Mouse (Mus musculus) intestine, postnatal 0 days (tissue): ENCODE data around the gene Dlgap4. TPM values are rescaled to one million over a fixed set of nuclear protein-coding genes. Genes with fewer than 3 reads are reported as not detected.

Experiments used
- ATAC-seq: fragments of 200-750 bp; cut with Nextera tagmentation; 2 replicates; pipeline ENCODE4 v1.8.0; 2017; ENCODE audit warnings: mild to moderate bottlenecking, moderate TSS enrichment, moderate library complexity
- H3K27ac ChIP-seq: fragments of 300-500 bp; sonication (generic); 2 replicates; pipeline ENCODE4 v1.5.1; 2014; ENCODE audit warnings: mild to moderate bottlenecking, low read depth, low read length, moderate library complexity
- H3K27me3 ChIP-seq: fragments of 300-500 bp; sonication (generic); replicated peaks from 2 replicates; pipeline ENCODE4 v1.6.1; 2014; ENCODE audit warnings: low read length, mixed read lengths; ENCODE audit not compliant: control insufficient read depth, insufficient read depth
- H3K36me3 ChIP-seq: fragments of 300-500 bp; sonication (generic); 2 replicates; pipeline ENCODE4 v1.6.1; 2014; ENCODE audit warnings: mild to moderate bottlenecking, moderate library complexity; ENCODE audit not compliant: control insufficient read depth, insufficient read depth
- H3K4me1 ChIP-seq: fragments of 300-500 bp; sonication (generic); replicated peaks from 2 replicates; pipeline ENCODE4 v1.6.1; 2014; ENCODE audit warnings: antibody characterized with exemption, low read length, mixed read lengths; ENCODE audit not compliant: control insufficient read depth, insufficient read depth
- H3K4me2 ChIP-seq: fragments of 300-500 bp; sonication (generic); replicated peaks from 2 replicates; pipeline ENCODE4 v1.6.1; 2014; ENCODE audit warnings: low read depth, mild to moderate bottlenecking, moderate library complexity
- H3K4me3 ChIP-seq: fragments of 300-500 bp; sonication (generic); 2 replicates; pipeline ENCODE4 v1.5.1; 2014; ENCODE audit warnings: low read depth, low read length
- H3K9ac ChIP-seq: fragments of 300-500 bp; sonication (generic); 2 replicates; pipeline ENCODE4 v1.6.1; 2014; ENCODE audit warnings: mild to moderate bottlenecking, low read depth, low read length
- H3K9me3 ChIP-seq: fragments of 300-500 bp; sonication (generic); 2 replicates; pipeline ENCODE4 v1.6.1; 2016; ENCODE audit warnings: mixed run types; ENCODE audit not compliant: control insufficient read depth
- CTCF ChIP-seq: sonication (generic); IDR thresholded peaks from 2 replicates; pipeline ENCODE4 v1.5.1; 2016; ENCODE audit warnings: low read depth, mild to moderate bottlenecking, control low read depth, antibody characterized with exemption, moderate library complexity
- WGBS: fragments of 180-500 bp; shearing (Covaris S2); extraction: QIAGEN DNeasy Blood & Tissue Kit; methylation state at CpG from one replicate; pipeline ENCODE4 v1.1.7; 2014; 5-methylcytosine and 5-hydroxymethylcytosine counted together
- polyA plus RNA-seq: library from polyadenylated mRNA; unstranded; fragments of >200 nt; fragmentation: Nextera tagmentation; extraction: Ambion mirVana; gene quantifications from 2 replicates; pipeline ENCODE4 v1.2.1, GENCODE M21; 2015

Gene Dlgap4
- polyA plus RNA-seq, 1 experiment from 2014 or later, result 43.1 TPM

GRCm38 (mm10) chr2:156697261-156697660, 83.8 kb downstream of the Dlgap4 start:
- Histone ChIP-seq H3K9ac (no peak overlapping the region), H3K4me1 (no peaks in the 10 kb centered on the region), H3K9me3 (no peaks in the 10 kb centered on the region), H3K4me2 (no peak overlapping the region), H3K4me3 (no peak overlapping the region), H3K36me3 (no peaks in the 10 kb centered on the region), H3K27me3 (no peaks in the 10 kb centered on the region), H3K27ac (no peak overlapping the region)
- 87% methylated on average over 8 of the region's 8 CpGs for WGBS
- no peak for TF ChIP-seq CTCF
- no peak for ATAC-seq

- WGBS, result 63% methylated on average over 9 of the region's 9 CpGs
- TF ChIP-seq CTCF, result no peak
- H3K27me3 ChIP-seq, result no peaks in the 10 kb centered on the region
- H3K9me3 ChIP-seq, result no peaks in the 10 kb centered on the region
- H3K4me3 ChIP-seq, result no peak overlapping the region
- no peak overlapping the region for H3K9ac ChIP-seq
- ATAC-seq, result no peak
- H3K27ac ChIP-seq, result no peak overlapping the region
- H3K4me1 ChIP-seq, result no peaks in the 10 kb centered on the region
- H3K36me3 ChIP-seq, result no peaks in the 10 kb centered on the region
- H3K4me2 ChIP-seq, result no peak overlapping the region
Observed at GRCm38 (mm10) chr2:156698168-156698567, 84.7 kb downstream of the Dlgap4 start.

- no peak overlapping the region for H3K4me3 ChIP-seq
- no peak for ATAC-seq
- H3K4me2 ChIP-seq, result no peak overlapping the region
- no peak overlapping the region for H3K27ac ChIP-seq
- TF ChIP-seq CTCF, result peak; percentile 97
- no peak overlapping the region for H3K9ac ChIP-seq
- H3K9me3 ChIP-seq, result no peaks in the 10 kb centered on the region
- no peaks in the 10 kb centered on the region for H3K4me1 ChIP-seq
- H3K27me3 ChIP-seq, result no peaks in the 10 kb centered on the region
- no peaks in the 10 kb centered on the region for H3K36me3 ChIP-seq
- 19% methylated on average over 6 of the region's 6 CpGs for WGBS
Observed at GRCm38 (mm10) chr2:156705473-156705872, 92.0 kb downstream of the Dlgap4 start.

GRCm38 (mm10) chr2:156716683-156717082, 103.2 kb downstream of the Dlgap4 start:
- ATAC-seq, result no peak
- Histone ChIP-seq H3K27ac (no peak overlapping the region), H3K4me2 (no peak overlapping the region), H3K9me3 (no peaks in the 10 kb centered on the region), H3K36me3 (no peaks in the 10 kb centered on the region), H3K27me3 (no peaks in the 10 kb centered on the region), H3K4me1 (peaks cover 10% of the 10 kb centered on the region), H3K4me3 (no peak overlapping the region), H3K9ac (no peak overlapping the region)
- no peak for TF ChIP-seq CTCF
- WGBS, result 73% methylated on average over 6 of the region's 6 CpGs

- 16% methylated on average over 17 of the region's 17 CpGs for WGBS
- peaks cover 10% of the 10 kb centered on the region for H3K4me1 ChIP-seq
- no peaks in the 10 kb centered on the region for H3K36me3 ChIP-seq
- no peaks in the 10 kb centered on the region for H3K9me3 ChIP-seq
- H3K27ac ChIP-seq, result 0 out of 2 replicates have a peak overlapping the region, but pooled peaks have one; percentile 15
- H3K4me2 ChIP-seq, result peak overlapping the region; percentile 50
- no peaks in the 10 kb centered on the region for H3K27me3 ChIP-seq
- no peak overlapping the region for H3K9ac ChIP-seq
- no peak overlapping the region for H3K4me3 ChIP-seq
- ATAC-seq, result no peak
- no peak for TF ChIP-seq CTCF
Observed at GRCm38 (mm10) chr2:156717320-156718281, 104.1 kb downstream of the Dlgap4 start.

GRCm38 (mm10) chr2:156718793-156719192, 105.3 kb downstream of the Dlgap4 start:
- no peak overlapping the region for H3K9ac ChIP-seq
- no peak overlapping the region for H3K4me2 ChIP-seq
- H3K4me3 ChIP-seq, result no peak overlapping the region
- H3K9me3 ChIP-seq, result no peaks in the 10 kb centered on the region
- H3K27me3 ChIP-seq, result no peaks in the 10 kb centered on the region
- H3K36me3 ChIP-seq, result no peaks in the 10 kb centered on the region
- no peak for TF ChIP-seq CTCF
- H3K27ac ChIP-seq, result no peak overlapping the region
- WGBS, result 58% methylated on average over 5 of the region's 5 CpGs
- H3K4me1 ChIP-seq, result peaks cover 13% of the 10 kb centered on the region
- ATAC-seq, result no peak
